Mouse (Mus musculus) C3H10T1/2 (cell line): ENCODE results near the gene Olfr27. TPM values are rescaled to one million over a fixed set of nuclear protein-coding genes. Genes with fewer than 3 reads are reported as not detected.

Experiments used
- polyA plus RNA-seq, 2 experiments: library from polyadenylated mRNA; unstranded; fragments of >200 nt; fragmentation: generic; extraction: Trizol; gene quantifications; one replicate each; pipeline ENCODE4 v1.2.1; 2012; ENCODE audit warnings: missing spikeins in 2 of 2

Gene Olfr27
- polyA plus RNA-seq, result not detected

DNA sequence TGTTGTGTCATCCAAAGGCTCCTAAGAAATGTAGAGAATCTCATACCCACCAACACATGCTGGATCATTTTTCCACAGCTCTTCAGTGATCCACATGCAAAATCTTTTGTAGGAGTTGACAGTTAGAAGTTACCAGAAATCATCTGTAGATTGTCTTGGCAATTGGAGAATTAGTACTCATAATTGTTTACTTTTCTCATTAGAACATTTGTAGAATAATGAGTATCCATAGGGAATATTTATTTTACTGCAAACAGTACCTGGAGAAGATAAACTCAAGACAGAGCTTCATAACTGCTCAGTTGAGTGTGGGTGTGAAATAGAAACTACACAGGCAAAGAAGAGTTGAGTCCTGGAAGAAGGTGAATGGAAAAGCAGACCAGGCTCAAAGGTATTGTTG is at the start of gene Olfr27:
Olfr27 (plus strand) TSS at position 301 of the 400 bp plus-strand sequence.

DNA sequence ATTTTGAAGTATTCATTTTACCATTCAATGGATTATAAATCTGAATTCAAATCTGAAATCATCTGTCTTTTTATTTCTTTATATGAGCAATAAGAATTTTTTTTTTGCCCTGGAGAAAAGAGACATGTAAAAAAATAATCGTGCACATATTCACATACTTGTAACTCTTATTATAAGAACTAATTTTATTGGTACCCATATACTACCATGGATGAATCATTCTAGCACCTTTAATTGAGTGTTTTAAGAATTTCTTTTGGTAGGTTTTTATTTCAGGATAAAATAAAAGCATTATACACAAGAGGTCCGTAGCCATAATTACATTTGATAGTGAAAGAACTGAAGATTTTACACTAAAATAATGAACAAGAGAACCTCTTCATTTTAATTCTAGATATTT is 49.1 kb upstream of the Olfr27 start, which contains the start of gene Olfr938:
Olfr938 (minus strand) TSS at position 101 of the 400 bp plus-strand sequence.

DNA sequence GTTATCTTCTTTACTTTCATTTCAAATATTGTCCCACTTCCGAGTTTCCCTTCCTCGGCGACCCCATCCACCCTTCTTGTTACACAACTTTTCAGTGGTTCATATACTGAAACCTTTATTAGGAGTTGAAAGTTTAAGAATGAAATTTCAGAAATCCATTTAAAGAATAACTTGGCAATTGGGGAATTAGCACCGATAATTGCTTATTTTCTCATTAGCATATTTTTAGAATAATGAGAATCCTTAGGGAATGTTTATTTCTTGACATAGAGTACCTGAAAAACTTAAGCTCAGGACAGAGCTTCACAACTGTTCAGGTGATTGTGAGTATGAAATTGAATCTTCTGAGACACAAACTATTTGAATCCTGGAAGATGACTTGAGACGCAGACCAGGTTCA is 38.1 kb downstream of the Olfr27 start, which contains the start of gene Olfr943:
Olfr943 (plus strand) TSS at position 301 of the 400 bp plus-strand sequence.

Other genes with a start within 250 kb of the Olfr27 start
- gene Olfr930, start 198.3 kb upstream of the Olfr27 start, polyA plus RNA-seq, result not detected
- gene Olfr933, start 155.8 kb upstream of the Olfr27 start, polyA plus RNA-seq, result not detected
- not detected for gene Olfr934, start 139.8 kb upstream of the Olfr27 start, polyA plus RNA-seq
- not detected for gene Olfr935, start 128.4 kb upstream of the Olfr27 start, polyA plus RNA-seq
- gene Olfr146, start 104.8 kb upstream of the Olfr27 start, polyA plus RNA-seq, result not detected
- gene Olfr937, start 63.2 kb upstream of the Olfr27 start, polyA plus RNA-seq, result not detected
- not detected for gene Olfr938, start 49.2 kb upstream of the Olfr27 start, polyA plus RNA-seq
- gene Olfr943, start 38.2 kb downstream of the Olfr27 start, polyA plus RNA-seq, result not detected
- not detected for gene Olfr944, start 73.8 kb downstream of the Olfr27 start, polyA plus RNA-seq
- not detected for gene Olfr1537, start 121.9 kb downstream of the Olfr27 start, polyA plus RNA-seq
- not detected for gene Olfr945, start 148.7 kb downstream of the Olfr27 start, polyA plus RNA-seq
- not detected for gene Olfr948, start 197.9 kb downstream of the Olfr27 start, polyA plus RNA-seq